Mouse (Mus musculus): Measurements from ENCODE around the gene Olfr171. TPM values are rescaled to one million over a fixed set of nuclear protein-coding genes. Genes with fewer than 3 reads are reported as not detected.
"Not testable (repeated sequence)": the region's sequence is repeated elsewhere in the genome, so short reads cannot be mapped to it uniquely, and the experiment has no call there.

The Olfr171 gene
- not detected in 2 replicates for polyA plus RNA-seq (2014; fragmentation: Nextera tagmentation; extraction: Ambion mirVana)

DNA sequence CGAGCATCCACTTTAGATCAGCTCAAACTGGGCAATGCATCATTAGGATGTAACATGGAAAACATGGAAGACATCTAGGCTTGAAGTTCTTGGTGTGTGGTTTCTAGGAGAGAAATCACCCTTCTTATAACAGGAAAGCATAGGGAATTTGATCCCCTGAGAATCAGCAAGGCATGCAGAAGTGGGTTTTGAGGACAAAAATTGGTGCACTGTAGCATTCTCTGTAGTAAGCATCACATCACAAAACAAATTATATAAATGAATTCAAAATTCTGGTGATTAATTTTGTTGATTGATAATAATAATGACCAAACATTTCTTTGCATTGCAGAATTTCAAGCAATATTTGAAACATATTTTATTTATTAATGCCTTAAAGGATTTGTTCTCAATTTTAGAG, at the start of gene Olfr171:
Gene Olfr171, minus strand, starts transcription at position 101 of the 400 bp plus-strand sequence.
- H3K9ac ChIP-seq: no peak within 1 kb of the TSS
- WGBS: 66% methylated on average over 1 of the region's 1 CpGs
- TF ChIP-seq CTCF (IDR thresholded peaks at IDR 0.05; ENCODE audit: low read depth): no peak
- no peak within 1 kb of the TSS for H3K4me3 ChIP-seq (ENCODE audit: low read depth, low read length)
- H3K4me2 ChIP-seq: no peak within 1 kb of the TSS
- H3K27ac ChIP-seq (ENCODE audit: low read depth): no peak within 1 kb of the TSS
- no peaks in the 10 kb centered on the region for H3K36me3 ChIP-seq (ENCODE audit: insufficient read depth)
- H3K27me3 ChIP-seq (ENCODE audit: insufficient read depth, low read length): no peaks in the 10 kb centered on the region
- DNase-seq (no peak), ATAC-seq (ENCODE audit: insufficient read depth) (no peak)
- no peaks in the 10 kb centered on the region for H3K9me3 ChIP-seq (ENCODE audit: low read depth, low read length)
- H3K4me1 ChIP-seq (ENCODE audit: insufficient read depth): no peaks in the 10 kb centered on the region

DNA sequence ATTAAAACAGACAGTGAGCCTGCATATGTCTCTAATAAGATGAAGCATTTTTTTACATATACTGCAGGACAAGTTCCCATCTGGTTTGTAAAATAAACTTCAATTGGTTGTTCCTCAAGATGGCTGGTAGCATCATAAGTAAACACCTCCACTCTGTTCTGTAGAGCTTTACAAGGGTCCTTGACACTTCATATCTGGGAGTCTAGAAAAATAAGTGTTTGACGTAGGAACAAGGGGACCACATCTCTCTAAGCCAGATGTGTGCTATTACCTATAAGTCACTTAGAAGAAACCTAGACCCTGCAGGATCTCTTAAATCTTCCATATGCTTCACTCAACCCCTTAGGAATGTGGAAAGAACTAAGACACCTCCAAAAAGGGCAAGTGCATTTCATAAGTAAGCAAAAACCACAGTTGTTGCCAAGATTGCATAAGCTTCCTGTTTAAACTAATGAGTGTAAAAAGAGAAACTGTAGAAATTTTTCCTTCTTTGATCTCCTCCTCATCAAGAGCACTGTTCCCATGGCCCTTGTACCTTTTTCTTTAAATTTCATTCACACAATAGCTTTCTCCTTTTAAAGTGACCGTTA, 41.1 kb upstream of the Olfr171 start:
- Histone ChIP-seq H3K4me3 (ENCODE audit: low read depth, low read length) (no peak overlapping the region), H3K9ac (no peak overlapping the region), H3K9me3 (ENCODE audit: low read depth, low read length) (no peaks in the 10 kb centered on the region), H3K27me3 (ENCODE audit: insufficient read depth, low read length) (no peaks in the 10 kb centered on the region), H3K4me1 (ENCODE audit: insufficient read depth) (no peaks in the 10 kb centered on the region), H3K4me2 (no peak overlapping the region), H3K36me3 (ENCODE audit: insufficient read depth) (no peaks in the 10 kb centered on the region), H3K27ac (ENCODE audit: low read depth) (no peak overlapping the region)
- ATAC-seq (ENCODE audit: insufficient read depth): no peak
- 63% methylated on average over 2 of the region's 2 CpGs for WGBS
- no peak for TF ChIP-seq CTCF (IDR thresholded peaks at IDR 0.05; ENCODE audit: low read depth)
- no peak for DNase-seq

DNA sequence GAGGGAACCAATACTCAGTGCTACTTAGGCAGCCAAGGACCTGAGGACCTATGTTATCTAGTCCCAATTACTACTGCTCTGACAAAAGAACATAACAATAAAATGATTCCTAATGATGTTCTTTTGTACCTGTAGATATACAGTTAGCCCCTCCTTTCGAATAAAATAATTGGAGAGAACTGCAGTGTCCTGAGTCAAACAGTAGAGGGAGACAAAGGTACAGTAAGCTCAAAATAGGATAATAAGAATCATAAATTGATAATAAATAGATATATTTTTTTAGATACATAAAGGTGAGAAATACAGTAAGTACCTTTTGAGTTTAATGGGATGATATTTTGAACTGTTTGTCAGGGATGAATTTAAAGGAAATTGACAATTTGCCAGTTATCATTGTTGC, 36.6 kb upstream of the Olfr171 start:
- no peak overlapping the region for H3K4me2 ChIP-seq
- H3K27ac ChIP-seq (ENCODE audit: low read depth): no peak overlapping the region
- no peak overlapping the region for H3K4me3 ChIP-seq (ENCODE audit: low read depth, low read length)
- no peaks in the 10 kb centered on the region for H3K4me1 ChIP-seq (ENCODE audit: insufficient read depth)
- 41% methylated on average over 1 of the region's 1 CpGs for WGBS
- no peak overlapping the region for H3K9ac ChIP-seq
- ATAC-seq (ENCODE audit: insufficient read depth): no peak
- peak; percentile 52 for DNase-seq
- TF ChIP-seq CTCF (IDR thresholded peaks at IDR 0.05; ENCODE audit: low read depth): peak; percentile 62
- no peaks in the 10 kb centered on the region for H3K27me3 ChIP-seq (ENCODE audit: insufficient read depth, low read length)
- no peaks in the 10 kb centered on the region for H3K36me3 ChIP-seq (ENCODE audit: insufficient read depth)
- H3K9me3 ChIP-seq (ENCODE audit: low read depth, low read length): no peaks in the 10 kb centered on the region

DNA sequence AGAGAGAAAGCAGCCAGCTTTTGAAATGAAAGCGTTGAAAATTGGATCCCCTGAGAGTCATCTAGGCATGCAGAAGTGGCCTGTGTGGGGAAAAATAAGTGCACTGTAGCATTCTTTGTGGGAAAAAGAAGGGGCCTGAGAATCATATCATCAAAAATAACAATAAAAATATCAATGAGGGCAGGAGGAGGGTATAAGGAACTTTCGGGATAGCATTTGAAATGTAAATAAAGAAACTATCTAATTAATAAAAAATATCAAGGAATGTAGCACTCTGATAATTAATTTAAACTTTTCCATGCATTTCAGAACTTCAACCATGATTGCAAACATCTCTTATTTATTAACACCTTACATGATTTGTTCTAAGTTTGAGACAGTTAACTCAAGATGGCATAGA, 17.9 kb downstream of the Olfr171 start, which contains the start of gene Olfr170:
Gene Olfr170, minus strand, starts transcription at position 101 of the 400 bp plus-strand sequence.
- WGBS: 81% methylated on average over 2 of the region's 2 CpGs
- H3K27me3 ChIP-seq (ENCODE audit: insufficient read depth, low read length); H3K4me3 ChIP-seq (ENCODE audit: low read depth, low read length); H3K4me1 ChIP-seq (ENCODE audit: insufficient read depth); H3K9me3 ChIP-seq (ENCODE audit: low read depth, low read length); ATAC-seq (ENCODE audit: insufficient read depth); H3K27ac ChIP-seq (ENCODE audit: low read depth); H3K9ac ChIP-seq; DNase-seq; H3K36me3 ChIP-seq (ENCODE audit: insufficient read depth); H3K4me2 ChIP-seq: not testable (repeated sequence)

DNA sequence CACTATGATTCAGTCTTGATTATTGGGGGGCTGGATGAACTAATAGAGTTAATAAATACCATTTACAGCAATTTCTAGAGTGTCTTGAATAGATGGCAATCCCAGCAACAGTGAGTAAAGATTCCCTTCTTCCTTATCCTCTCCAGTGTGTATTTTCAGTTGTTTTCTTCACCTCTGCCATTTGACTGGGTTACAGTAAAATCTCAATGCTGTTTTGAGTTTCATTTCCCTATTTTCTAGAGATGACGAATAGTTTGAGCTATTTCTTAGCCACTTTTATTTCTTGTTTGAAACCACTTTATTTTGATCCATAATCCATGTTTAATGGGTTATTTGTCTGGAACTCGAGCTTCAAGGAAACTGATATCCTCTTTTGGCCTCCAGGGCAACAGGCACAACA, 26.6 kb downstream of the Olfr171 start:
- Histone ChIP-seq H3K4me2 (no peak overlapping the region), H3K4me1 (ENCODE audit: insufficient read depth) (no peaks in the 10 kb centered on the region), H3K36me3 (ENCODE audit: insufficient read depth) (no peaks in the 10 kb centered on the region), H3K9ac (no peak overlapping the region), H3K4me3 (ENCODE audit: low read depth, low read length) (no peak overlapping the region), H3K27me3 (ENCODE audit: insufficient read depth, low read length) (no peaks in the 10 kb centered on the region), H3K9me3 (ENCODE audit: low read depth, low read length) (no peaks in the 10 kb centered on the region; the same call in 1 of the 2 replicates), H3K27ac (ENCODE audit: low read depth) (no peak overlapping the region)
- WGBS: 59% methylated on average over 2 of the region's 2 CpGs
- TF ChIP-seq CTCF (IDR thresholded peaks at IDR 0.05; ENCODE audit: low read depth): no peak
- no peak for DNase-seq
- ATAC-seq (ENCODE audit: insufficient read depth): no peak

Other genes starting within 250 kb of the Olfr171 start
- not detected in 2 replicates for gene Olfr165, start 206.8 kb downstream of the Olfr171 start, polyA plus RNA-seq (2014; fragmentation: Nextera tagmentation; extraction: Ambion mirVana)
- not detected in 2 replicates for gene Olfr166, start 146.2 kb downstream of the Olfr171 start, polyA plus RNA-seq (2014; fragmentation: Nextera tagmentation; extraction: Ambion mirVana)
- not detected in 2 replicates for gene Olfr167, start 107.7 kb downstream of the Olfr171 start, polyA plus RNA-seq (2014; fragmentation: Nextera tagmentation; extraction: Ambion mirVana)
- gene Olfr168, start 94.4 kb downstream of the Olfr171 start, polyA plus RNA-seq (2014; fragmentation: Nextera tagmentation; extraction: Ambion mirVana): not detected in 2 replicates
- not detected in 2 replicates for gene Olfr169, start 58.1 kb downstream of the Olfr171 start, polyA plus RNA-seq (2014; fragmentation: Nextera tagmentation; extraction: Ambion mirVana)
- gene Olfr170, start 18.0 kb downstream of the Olfr171 start, polyA plus RNA-seq (2014; fragmentation: Nextera tagmentation; extraction: Ambion mirVana): not detected in 2 replicates
- 4.3 and 4.7 TPM in 2 replicates for gene Lamp3, start 76.5 kb upstream of the Olfr171 start, polyA plus RNA-seq (2014; fragmentation: Nextera tagmentation; extraction: Ambion mirVana)
- gene B3gnt5, start 130.3 kb upstream of the Olfr171 start, polyA plus RNA-seq (2014; fragmentation: Nextera tagmentation; extraction: Ambion mirVana): 26.1 and 28.6 TPM in 2 replicates